Mouse (Mus musculus) T-cell, adult 2 months (primary cell): ENCODE data around the gene Cxcr5.
A peak's percentile ranks its signal among the peaks of the same experiment; 100 is the strongest.

ENCODE experiments used
- DNase-seq: peaks from one replicate; pipeline ENCODE4 v3.0.0; 2022; ENCODE audit warnings: low spot score

Cxcr5 gene

GRCm38 (mm10) chr9:44561597-44561996 is at the start of gene Cxcr5:
Gene Cxcr5 (minus strand): TSS chr9:44561877.
- DNase-seq = no peak

- no peak for DNase-seq
These were observed 48.7 kb upstream of the Cxcr5 start for GRCm38 (mm10) chr9:44610371-44610770.

GRCm38 (mm10) chr9:44607306-44607705 is 45.6 kb upstream of the Cxcr5 start:
- DNase-seq = no peak

GRCm38 (mm10) chr9:44606646-44607045 is 45.0 kb upstream of the Cxcr5 start:
- DNase-seq = no peak

- peak; percentile 49 for DNase-seq
These were observed 44.0 kb upstream of the Cxcr5 start for GRCm38 (mm10) chr9:44605616-44606165.

GRCm38 (mm10) chr9:44604779-44605615 is 43.3 kb upstream of the Cxcr5 start, which contains the start of gene Ddx6:
Gene Ddx6 (plus strand): TSS chr9:44604892.
- peak; percentile 78 for DNase-seq

- peak; percentile 83 for DNase-seq
These were observed 42.7 kb upstream of the Cxcr5 start for GRCm38 (mm10) chr9:44604290-44604778.

- DNase-seq = peak; percentile 66
These were observed 42.0 kb upstream of the Cxcr5 start for GRCm38 (mm10) chr9:44603454-44604289.

- peak; percentile 43 for DNase-seq
These were observed 41.1 kb upstream of the Cxcr5 start for GRCm38 (mm10) chr9:44602766-44603165.

- no peak for DNase-seq
These were observed 39.1 kb upstream of the Cxcr5 start for GRCm38 (mm10) chr9:44600801-44601200.

GRCm38 (mm10) chr9:44599616-44600015 is 37.9 kb upstream of the Cxcr5 start:
- no peak for DNase-seq

- no peak for DNase-seq
These were observed 37.3 kb upstream of the Cxcr5 start for GRCm38 (mm10) chr9:44598899-44599495.

- no peak for DNase-seq
These were observed 36.1 kb upstream of the Cxcr5 start for GRCm38 (mm10) chr9:44597742-44598141.

- DNase-seq = no peak
These were observed 33.9 kb upstream of the Cxcr5 start for GRCm38 (mm10) chr9:44595537-44595930.

GRCm38 (mm10) chr9:44594901-44595536 is 33.3 kb upstream of the Cxcr5 start:
- no peak for DNase-seq

GRCm38 (mm10) chr9:44593886-44594285 is 32.2 kb upstream of the Cxcr5 start:
- no peak for DNase-seq

- no peak for DNase-seq
These were observed 31.5 kb upstream of the Cxcr5 start for GRCm38 (mm10) chr9:44593221-44593620.

- DNase-seq = no peak
These were observed 30.0 kb upstream of the Cxcr5 start for GRCm38 (mm10) chr9:44591595-44592188.

GRCm38 (mm10) chr9:44590969-44591368 is 29.3 kb upstream of the Cxcr5 start:
- no peak for DNase-seq

- DNase-seq = no peak
These were observed 27.4 kb upstream of the Cxcr5 start for GRCm38 (mm10) chr9:44589095-44589494.

GRCm38 (mm10) chr9:44588605-44589004 is 26.9 kb upstream of the Cxcr5 start:
- DNase-seq = no peak
